Mouse (Mus musculus): ENCODE data around the gene Pgr.

Pgr gene

GRCm38 (mm10) chr9:8899616-8900202, at the start of gene Pgr:
Gene Pgr, plus strand, starts transcription at chr9:8899833.
- no peak for TF ChIP-seq GATA4 (IDR thresholded peaks at IDR 0.05; ENCODE audit: insufficient replicate concordance, low read length)

GRCm38 (mm10) chr9:8857455-8857854, 42.2 kb upstream of the Pgr start:
- no peak for TF ChIP-seq GATA4 (IDR thresholded peaks at IDR 0.05; ENCODE audit: insufficient replicate concordance, low read length)

- no peak for TF ChIP-seq GATA4 (IDR thresholded peaks at IDR 0.05; ENCODE audit: insufficient replicate concordance, low read length)
These were observed 31.1 kb upstream of the Pgr start for GRCm38 (mm10) chr9:8868511-8868910.

GRCm38 (mm10) chr9:8895205-8895604, 4.4 kb upstream of the Pgr start:
- no peak for TF ChIP-seq GATA4 (IDR thresholded peaks at IDR 0.05; ENCODE audit: insufficient replicate concordance, low read length)

- TF ChIP-seq GATA4 (IDR thresholded peaks at IDR 0.05; ENCODE audit: insufficient replicate concordance, low read length), result no peak
These were observed 775 bp downstream of the Pgr start for GRCm38 (mm10) chr9:8900203-8901012.

- TF ChIP-seq GATA4 (IDR thresholded peaks at IDR 0.05; ENCODE audit: insufficient replicate concordance, low read length), result no peak
These were observed 1.5 kb downstream of the Pgr start for GRCm38 (mm10) chr9:8901013-8901646.

- no peak for TF ChIP-seq GATA4 (IDR thresholded peaks at IDR 0.05; ENCODE audit: insufficient replicate concordance, low read length)
These were observed 2.1 kb downstream of the Pgr start for GRCm38 (mm10) chr9:8901647-8902131.

GRCm38 (mm10) chr9:8902277-8902676, 2.6 kb downstream of the Pgr start:
- TF ChIP-seq GATA4 (IDR thresholded peaks at IDR 0.05; ENCODE audit: insufficient replicate concordance, low read length), result no peak

- no peak for TF ChIP-seq GATA4 (IDR thresholded peaks at IDR 0.05; ENCODE audit: insufficient replicate concordance, low read length)
These were observed 27.9 kb downstream of the Pgr start for GRCm38 (mm10) chr9:8927561-8927960.

- no peak for TF ChIP-seq GATA4 (IDR thresholded peaks at IDR 0.05; ENCODE audit: insufficient replicate concordance, low read length)
These were observed 38.1 kb downstream of the Pgr start for GRCm38 (mm10) chr9:8937753-8938152.

- TF ChIP-seq GATA4 (IDR thresholded peaks at IDR 0.05; ENCODE audit: insufficient replicate concordance, low read length), result no peak
These were observed 53.7 kb downstream of the Pgr start for GRCm38 (mm10) chr9:8953306-8953705.

- TF ChIP-seq GATA4 (IDR thresholded peaks at IDR 0.05; ENCODE audit: insufficient replicate concordance, low read length), result no peak
These were observed 65.0 kb downstream of the Pgr start for GRCm38 (mm10) chr9:8964512-8965133.

GRCm38 (mm10) chr9:8970240-8970639, 70.6 kb downstream of the Pgr start:
- no peak for TF ChIP-seq GATA4 (IDR thresholded peaks at IDR 0.05; ENCODE audit: insufficient replicate concordance, low read length)

- no peak for TF ChIP-seq GATA4 (IDR thresholded peaks at IDR 0.05; ENCODE audit: insufficient replicate concordance, low read length)
These were observed 71.9 kb downstream of the Pgr start, which contains the start of gene Gm16485 for GRCm38 (mm10) chr9:8971491-8971890. Gene Gm16485, plus strand, starts transcription at chr9:8971791.

- TF ChIP-seq GATA4 (IDR thresholded peaks at IDR 0.05; ENCODE audit: insufficient replicate concordance, low read length), result no peak
These were observed 78.1 kb downstream of the Pgr start for GRCm38 (mm10) chr9:8977775-8978174.
